Mouse (Mus musculus) CH12.LX (cell line): ENCODE results near the gene Crygb. TPM values are rescaled to one million over a fixed set of nuclear protein-coding genes. Genes with fewer than 3 reads are reported as not detected.

ENCODE experiments used
- DNase-seq: peaks from one replicate; pipeline ENCODE4 v3.0.0-alpha.2; 2013; ENCODE audit errors: extremely low read depth
- H3K27ac ChIP-seq: 2 replicates; pipeline ENCODE4 v1.5.1; 2012; ENCODE audit warnings: low read depth, mild to moderate bottlenecking, control low read depth, moderate library complexity; ENCODE audit not compliant: insufficient read depth
- H3K27me3 ChIP-seq: replicated peaks from 2 replicates; pipeline ENCODE3; 2012; ENCODE audit warnings: inconsistent platforms
- H3K36me3 ChIP-seq, 2 experiments: replicated peaks in 1 of 2; 2 replicates each; pipeline versions ENCODE3 to v1.6.1; 2012; ENCODE audit warnings: inconsistent platforms in 1 of 2, low read length in 1 of 2, mild to moderate bottlenecking in 1 of 2, mixed read lengths in 1 of 2, moderate library complexity in 1 of 2; ENCODE audit not compliant: control insufficient read depth in 1 of 2, insufficient read depth in 1 of 2
- H3K4me1 ChIP-seq, 2 experiments: 2 replicates each; pipeline ENCODE4 v1.6.1; 2012; ENCODE audit warnings: inconsistent platforms in 1 of 2, moderate library complexity in 1 of 2; ENCODE audit not compliant: insufficient read depth in 2 of 2, control insufficient read depth in 1 of 2
- H3K4me2 ChIP-seq: 2 replicates; pipeline ENCODE4 v1.6.1; 2012; ENCODE audit warnings: low read depth, mild to moderate bottlenecking, control low read depth; ENCODE audit not compliant: poor library complexity, insufficient read depth, severe bottlenecking
- H3K4me3 ChIP-seq, 3 experiments: fragments of 150-350 bp in 1 of 3; sonication (generic) in 1 of 3; replicated peaks in 1 of 3; 2 replicates each; pipeline versions ENCODE3 to v1.5.1; 2011 to 2012; ENCODE audit warnings: low read depth in 2 of 3, low read length in 2 of 3, mild to moderate bottlenecking in 2 of 3, moderate library complexity in 2 of 3, control low read depth in 1 of 3, improper control_type of control experiment in 1 of 3, inconsistent platforms in 1 of 3, mixed read lengths in 1 of 3; ENCODE audit not compliant: poor library complexity in 1 of 3
- H3K79me2 ChIP-seq: replicated peaks from 2 replicates; pipeline ENCODE4 v1.6.1; 2012; ENCODE audit warnings: mild to moderate bottlenecking, moderate library complexity; ENCODE audit not compliant: control insufficient read depth, poor library complexity, insufficient read depth, severe bottlenecking; ENCODE audit errors: extremely low read depth
- H3K9ac ChIP-seq: 2 replicates; pipeline ENCODE4 v1.6.1; 2012; ENCODE audit warnings: low read depth, mild to moderate bottlenecking, control low read depth, moderate library complexity; ENCODE audit not compliant: insufficient read depth
- H3K9me3 ChIP-seq: replicated peaks from 2 replicates; pipeline ENCODE3; 2012; ENCODE audit warnings: low read length, inconsistent platforms, mixed read lengths
- BHLHE40 ChIP-seq: IDR thresholded peaks from 2 replicates; pipeline ENCODE4 v1.6.1; 2011; ENCODE audit warnings: mild to moderate bottlenecking, low read depth, low read length, improper control_type of control experiment
- CHD1 ChIP-seq: IDR thresholded peaks from 2 replicates; pipeline ENCODE4 v1.6.1; 2012; ENCODE audit warnings: low read depth, low read length, improper control_type of control experiment, inconsistent platforms
- CHD2 ChIP-seq: IDR thresholded peaks from 2 replicates; pipeline ENCODE4 v1.6.1; 2011; ENCODE audit warnings: low read length, improper control_type of control experiment
- CTCF ChIP-seq, 2 experiments: IDR thresholded peaks in 1 of 2; conservative IDR thresholded peaks in 1 of 2; 2 replicates each; pipeline ENCODE4 v1.5.1; 2011 to 2012; ENCODE audit warnings: low read depth in 2 of 2, low read length in 2 of 2, improper control_type of control experiment in 1 of 2, inconsistent platforms in 1 of 2, mild to moderate bottlenecking in 1 of 2, moderate library complexity in 1 of 2
- ELF1 ChIP-seq: IDR thresholded peaks from 2 replicates; pipeline ENCODE4 v1.6.1; 2014; ENCODE audit warnings: low read depth, mild to moderate bottlenecking, inconsistent platforms, low read length, improper control_type of control experiment
- EP300 ChIP-seq: IDR thresholded peaks from 2 replicates; pipeline ENCODE4 v1.6.1; 2011; ENCODE audit warnings: low read length, improper control_type of control experiment
- ETS1 ChIP-seq: conservative IDR thresholded peaks from 2 replicates; pipeline ENCODE4 v1.6.1; 2012; ENCODE audit warnings: low read depth, mild to moderate bottlenecking, inconsistent platforms, low read length, improper control_type of control experiment, moderate library complexity
- GABPA ChIP-seq: IDR thresholded peaks from 2 replicates; pipeline ENCODE4 v1.6.1; 2012; ENCODE audit warnings: low read depth, low read length, improper control_type of control experiment, inconsistent platforms; ENCODE audit not compliant: insufficient replicate concordance
- HCFC1 ChIP-seq: IDR thresholded peaks from 2 replicates; pipeline ENCODE4 v1.6.1; 2012; ENCODE audit warnings: low read depth, mild to moderate bottlenecking, inconsistent platforms, low read length, improper control_type of control experiment
- IRF4 ChIP-seq: IDR thresholded peaks from 2 replicates; pipeline ENCODE4 v1.6.1; 2014; ENCODE audit warnings: low read depth, mild to moderate bottlenecking, inconsistent platforms, low read length, improper control_type of control experiment
- JUND ChIP-seq: conservative IDR thresholded peaks from 2 replicates; pipeline ENCODE4 v1.6.1; 2011; ENCODE audit warnings: low read depth, low read length, improper control_type of control experiment
- MAFK ChIP-seq: IDR thresholded peaks from 2 replicates; pipeline ENCODE4 v1.6.1; 2011; ENCODE audit warnings: low read length, improper control_type of control experiment; ENCODE audit not compliant: insufficient replicate concordance
- MEF2A ChIP-seq: IDR thresholded peaks from 2 replicates; pipeline ENCODE4 v1.6.1; 2014; ENCODE audit warnings: low read depth, mild to moderate bottlenecking, inconsistent platforms, low read length, improper control_type of control experiment, borderline replicate concordance
- NELFE ChIP-seq: IDR thresholded peaks from 2 replicates; pipeline ENCODE4 v1.6.1; 2011; ENCODE audit warnings: low read depth, low read length, improper control_type of control experiment
- PAX5 ChIP-seq: IDR thresholded peaks from 2 replicates; pipeline ENCODE4 v1.6.1; 2012; ENCODE audit warnings: low read length, inconsistent platforms, mixed read lengths
- POLR2A ChIP-seq: IDR thresholded peaks from 2 replicates; pipeline ENCODE4 v1.6.1; 2011; ENCODE audit warnings: low read depth, mild to moderate bottlenecking, improper control_type of control experiment, low read length
- RAD21 ChIP-seq: IDR thresholded peaks from 2 replicates; pipeline ENCODE4 v1.6.1; 2011; ENCODE audit warnings: low read depth, mild to moderate bottlenecking, low read length, improper control_type of control experiment, moderate library complexity
- RCOR1 ChIP-seq: conservative IDR thresholded peaks from 2 replicates; pipeline ENCODE4 v1.6.1; 2012; ENCODE audit warnings: low read depth, mild to moderate bottlenecking, inconsistent platforms, low read length, improper control_type of control experiment
- SIN3A ChIP-seq: IDR thresholded peaks from 2 replicates; pipeline ENCODE4 v1.6.1; 2012; ENCODE audit warnings: low read length, improper control_type of control experiment, inconsistent platforms
- SMC3 ChIP-seq: IDR thresholded peaks from 2 replicates; pipeline ENCODE4 v1.6.1; 2011; ENCODE audit warnings: low read depth, low read length, improper control_type of control experiment
- TBP ChIP-seq: conservative IDR thresholded peaks from 2 replicates; pipeline ENCODE4 v1.6.1; 2011; ENCODE audit warnings: low read depth, low read length, improper control_type of control experiment
- USF1 ChIP-seq: IDR thresholded peaks from 2 replicates; pipeline ENCODE4 v1.6.1; 2014; ENCODE audit warnings: low read depth, mild to moderate bottlenecking, inconsistent platforms, low read length, improper control_type of control experiment
- ZKSCAN1 ChIP-seq: IDR thresholded peaks from 2 replicates; pipeline ENCODE4 v1.6.1; 2012; ENCODE audit warnings: low read depth, inconsistent platforms, low read length, improper control_type of control experiment, borderline replicate concordance
- ZMIZ1 ChIP-seq: IDR thresholded peaks from 2 replicates; pipeline ENCODE4 v1.6.1; 2012; ENCODE audit warnings: low read depth, mild to moderate bottlenecking, inconsistent platforms, low read length, improper control_type of control experiment
- ZNF384 ChIP-seq: IDR thresholded peaks from 2 replicates; pipeline ENCODE4 v1.6.1; 2012; ENCODE audit warnings: low read depth, low read length, improper control_type of control experiment, inconsistent platforms
- dilution Hi-C: fragments of 300-500 bp; cut with MboI; formaldehyde crosslinking; loops from 2 replicates; pipeline ENCODE4 v1.14.3; 2020; ENCODE audit warnings: low sequenced_read_pairs; ENCODE audit not compliant: extremely low pct_unique_long_range_greater_than_20kb, extremely low pct_ligation_motif_present
- in situ Hi-C: fragments of 300-500 bp; cut with MboI; formaldehyde crosslinking; loops from 3 replicates; pipeline ENCODE4 v1.14.3; 2019; ENCODE audit warnings: low sequenced_read_pairs, low pct_ligation_motif_present, low pct_unique_long_range_greater_than_20kb, mixed read lengths
- polyA plus RNA-seq: library from polyadenylated mRNA; unstranded; fragments of >175 nt; gene quantifications from 2 replicates; pipeline ENCODE4 v1.2.1, GENCODE M21; 2012; ENCODE audit warnings: low read depth; ENCODE audit not compliant: insufficient read length
- total RNA-seq, 2 experiments: library from RNA; depleted of rRNA; stranded (reverse); fragments of 300-350 nt in 1 of 2; fragments of >200 nt in 1 of 2; gene quantifications; 2 replicates each; pipeline ENCODE4 v1.2.3; 2012 to 2014

Gene Crygb
- total and polyA plus RNA-seq, 3 experiments, result not detected

DNA sequence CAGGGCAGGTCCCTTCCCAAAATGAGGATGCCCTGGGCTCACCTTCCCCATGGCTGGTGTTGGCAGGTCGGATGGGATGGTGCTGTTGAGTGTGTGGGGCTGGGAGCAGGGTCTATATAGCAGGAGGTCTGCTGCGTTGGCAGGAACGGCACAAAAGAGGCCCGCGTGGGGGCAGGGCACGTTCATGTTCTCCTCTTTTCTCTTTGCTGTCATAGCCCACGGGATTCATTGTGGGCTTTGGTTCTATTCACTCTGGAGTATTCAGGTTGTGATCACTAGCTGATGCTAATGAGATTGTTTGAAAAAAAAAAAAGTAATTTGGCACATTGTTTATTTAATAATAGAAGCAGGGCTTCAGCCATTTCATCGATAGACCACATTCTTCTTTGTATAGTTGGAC, 18.7 kb downstream of the Crygb start, which contains the start of gene Crygd:
Gene Crygd (minus strand): TSS at position 101 of the 400 bp plus-strand sequence.
- dilution Hi-C loops (no loop called here), in situ Hi-C loops (no loop called here)
- Histone ChIP-seq H3K4me2 (no peak within 1 kb of the TSS), H3K9me3 (peaks cover 2% of the 10 kb centered on the region), H3K4me3 (no peak within 1 kb of the TSS), H3K4me1 (peaks cover 0 to 20% of the 10 kb centered on the region in 2 experiments; a peak in 3 of 4 replicates), H3K36me3 (no peaks in the 10 kb centered on the region), H3K9ac (no peak within 1 kb of the TSS), H3K27ac (no peak within 1 kb of the TSS), H3K79me2 (no peaks in the 10 kb centered on the region), H3K27me3 (no peaks in the 10 kb centered on the region)
- TF ChIP-seq JUND, result no peak
- TF ChIP-seq HCFC1, result no peak
- no peak for TF ChIP-seq MAFK
- no peak for TF ChIP-seq ELF1
- no peak for TF ChIP-seq RCOR1
- TF ChIP-seq ZKSCAN1, result no peak
- TF ChIP-seq MEF2A, result no peak
- no peak for TF ChIP-seq GABPA
- no peak for TF ChIP-seq CHD2
- TF ChIP-seq NELFE, result no peak
- TF ChIP-seq BHLHE40, result no peak
- no peak for TF ChIP-seq RAD21
- TF ChIP-seq CTCF (conservative IDR thresholded peaks at IDR 0.05 in 1 of 2, IDR thresholded peaks at IDR 0.05 in 1 of 2; ENCODE audit: low read depth in 2 of 2, low read length in 2 of 2), result no peak
- no peak for TF ChIP-seq ZNF384
- TF ChIP-seq EP300, result no peak
- no peak for TF ChIP-seq SMC3
- no peak for TF ChIP-seq IRF4
- no peak for DNase-seq

DNA sequence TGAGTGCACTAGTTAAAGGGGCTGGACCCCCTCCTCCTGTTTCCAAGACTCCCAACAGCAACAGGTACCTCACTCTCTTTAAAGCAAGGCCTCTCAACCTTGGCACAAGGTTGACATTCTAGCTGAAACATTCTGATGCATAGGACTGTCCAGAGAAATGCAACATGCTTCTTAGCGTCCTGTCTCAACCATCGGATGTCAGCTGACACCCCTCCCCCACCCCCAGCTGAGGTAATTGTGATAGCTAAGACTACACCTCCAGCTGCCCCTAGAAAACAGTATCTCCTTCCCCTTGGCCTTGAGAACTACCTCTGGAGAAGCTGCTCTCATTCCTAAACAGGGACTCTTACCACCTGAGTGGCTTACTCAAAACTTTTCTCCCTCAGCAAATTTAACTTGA, 29.9 kb downstream of the Crygb start:
- DNase-seq, result peak; percentile 17
- Histone ChIP-seq H3K4me3 (no peak overlapping the region), H3K9ac (no peak overlapping the region), H3K27me3 (no peaks in the 10 kb centered on the region), H3K27ac (no peak overlapping the region), H3K36me3 (no peaks in the 10 kb centered on the region), H3K4me2 (no peak overlapping the region), H3K4me1 (peaks cover 0 to 15% of the 10 kb centered on the region in 2 experiments; a peak in 3 of 4 replicates), H3K9me3 (peaks cover 2% of the 10 kb centered on the region), H3K79me2 (no peaks in the 10 kb centered on the region)
- dilution Hi-C loops (no loop called here), in situ Hi-C loops (no loop called here)
- TF ChIP-seq USF1 (no peak), ZMIZ1 (no peak), JUND (no peak), SMC3 (no peak), PAX5 (no peak), MAFK (no peak), MEF2A (no peak), TBP (no peak), ELF1 (no peak), CHD1 (no peak), ZKSCAN1 (no peak), POLR2A (no peak), SIN3A (no peak), GABPA (no peak), EP300 (no peak), BHLHE40 (no peak), ETS1 (no peak), IRF4 (no peak), NELFE (no peak)
